Mouse (Mus musculus): ENCODE measurements at regions not wholly inside any gene's neighbourhood (a gene's known extent, or its start where the extent isn't known, plus 50 kb on each side); places are given as distances from the start of the nearest gene placed in this dataset.

DNA sequence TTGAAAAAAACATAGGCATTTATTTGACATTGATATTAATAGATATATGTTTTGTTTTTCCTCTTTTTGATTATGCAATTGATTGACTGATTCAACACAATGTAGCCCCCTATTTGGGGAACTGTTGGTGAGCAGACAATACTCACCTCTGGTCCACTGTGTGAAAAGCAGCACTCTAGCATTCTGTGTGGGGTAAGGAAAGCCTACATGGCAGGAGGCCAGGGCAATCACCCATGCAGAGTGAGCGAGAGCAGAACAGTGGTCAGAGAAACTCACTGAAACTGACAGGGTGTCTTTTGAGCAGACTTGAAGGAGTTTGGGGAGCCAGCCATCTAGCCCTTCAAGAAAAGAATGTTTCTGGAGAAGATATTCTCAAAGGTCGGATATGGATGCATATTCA lies 73.2 kb upstream of the Azi2 start:
- DNase-seq (ENCODE audit: low read depth, low spot score): no peak

DNA sequence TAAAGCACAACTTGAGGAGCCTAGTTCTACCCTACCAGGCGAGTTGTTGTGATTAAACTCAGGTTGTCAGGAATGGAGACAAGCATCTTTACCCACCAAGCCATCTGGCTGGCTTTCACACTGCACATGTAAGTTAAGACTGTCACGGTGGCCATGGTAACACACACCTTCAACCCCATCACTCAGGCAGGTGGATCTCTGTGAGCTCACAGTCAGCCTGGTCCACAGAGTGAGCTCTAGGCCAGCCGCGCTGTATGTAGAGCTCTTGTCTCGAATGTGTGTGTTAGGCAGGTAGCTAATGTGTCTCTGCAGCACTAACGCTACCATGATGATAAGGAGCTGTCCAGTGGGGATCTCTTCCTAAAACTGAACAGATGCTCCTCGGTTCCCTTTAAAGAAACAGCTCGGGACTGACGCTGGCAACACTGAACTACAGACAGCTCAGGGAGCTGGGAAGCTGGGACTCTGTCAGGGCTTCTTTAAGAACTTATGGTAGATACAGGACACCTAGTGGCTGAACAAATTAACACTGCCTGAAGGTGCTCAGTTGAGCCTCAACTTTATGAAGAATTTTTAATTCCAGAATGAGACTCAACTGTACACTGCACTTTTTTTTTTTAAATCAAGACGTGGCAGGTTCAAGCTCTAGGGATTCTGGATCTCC lies 73.8 kb upstream of the Azi2 start:
- DNase-seq (ENCODE audit: low read depth, low spot score): no peak

DNA sequence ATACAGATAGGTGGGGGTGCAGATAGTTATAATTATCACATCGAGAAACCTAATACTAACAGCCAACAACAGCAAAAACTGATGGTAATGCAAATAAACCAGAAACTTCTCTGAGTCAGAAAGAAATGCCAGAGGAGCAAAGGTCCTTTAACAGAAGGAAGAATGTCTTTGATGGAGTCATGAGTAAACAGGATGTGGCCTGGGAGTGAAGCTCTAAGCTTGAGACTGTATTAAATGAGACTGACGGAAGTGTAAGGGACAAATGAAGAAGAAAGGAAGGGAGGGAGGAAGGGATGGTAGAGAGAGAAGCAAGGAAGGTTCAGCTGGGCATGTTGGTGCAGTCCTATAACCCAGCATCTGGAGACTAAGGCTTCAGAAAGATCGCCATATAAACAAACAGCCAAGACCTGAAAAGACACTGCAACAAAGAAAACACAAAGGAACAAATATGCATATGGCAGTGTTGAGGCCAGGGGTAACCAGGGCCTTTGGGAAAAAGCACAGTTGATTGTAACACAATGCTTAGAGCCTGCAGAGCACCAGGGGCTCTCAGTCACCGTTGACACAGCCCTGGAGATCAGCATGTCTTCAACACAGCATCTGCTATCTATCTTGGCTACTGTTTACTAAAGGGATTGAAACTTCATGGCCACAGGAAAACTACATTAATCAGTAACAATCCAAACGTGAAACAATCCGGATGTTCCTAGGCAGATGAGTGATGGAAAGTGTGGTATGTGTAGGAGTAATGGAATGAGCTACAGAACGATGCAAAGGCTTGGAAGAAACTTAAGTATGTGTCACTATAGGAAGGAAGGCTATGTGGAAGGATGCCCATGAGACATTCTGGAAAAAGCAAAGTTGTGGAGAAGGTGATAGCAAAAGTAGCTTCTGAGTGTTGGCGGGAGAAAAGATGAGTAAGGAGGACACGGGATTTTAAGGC lies 77.9 kb upstream of the Azi2 start:
- DNase-seq (ENCODE audit: low read depth, low spot score): no peak

DNA sequence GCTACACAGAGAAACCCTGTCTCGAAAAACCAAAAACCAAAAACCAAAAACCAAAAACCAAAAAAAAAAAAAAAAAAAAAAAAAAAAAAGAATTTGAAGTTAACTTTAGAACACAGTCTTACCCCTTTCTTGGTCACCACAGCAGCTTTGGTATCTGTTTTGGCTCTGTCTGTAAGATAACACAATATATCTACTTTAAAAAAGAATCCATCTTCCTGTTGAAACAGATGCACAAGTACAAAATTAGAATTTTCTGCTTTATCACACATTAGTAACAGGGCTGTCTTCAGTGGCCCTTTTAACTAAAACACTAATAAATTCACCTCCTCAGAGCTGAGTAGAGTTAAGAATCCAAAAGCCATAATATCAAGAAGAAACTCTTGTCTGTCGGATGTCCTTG lies 80.5 kb upstream of the Azi2 start:
- no peak for DNase-seq (ENCODE audit: low read depth, low spot score)

DNA sequence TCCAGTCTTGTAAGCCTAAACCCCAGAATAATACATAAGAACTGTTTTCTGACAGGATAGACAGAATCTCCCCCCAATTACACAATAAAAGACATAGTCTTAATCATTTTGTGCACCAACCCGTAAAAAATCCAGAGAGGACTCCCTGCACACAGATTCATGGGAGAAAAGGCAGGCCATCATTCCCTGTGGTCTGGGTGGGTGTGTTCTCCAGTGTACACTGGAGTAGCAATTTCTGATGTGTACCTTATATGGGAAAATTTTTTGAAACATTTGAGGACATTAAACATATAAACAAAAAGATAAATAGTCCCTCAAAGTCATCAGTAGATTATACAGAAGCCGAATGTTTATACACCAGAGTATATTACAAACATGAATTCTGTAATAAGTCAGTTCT lies 83.1 kb upstream of the Azi2 start:
- no peak for DNase-seq (ENCODE audit: low read depth, low spot score)

DNA sequence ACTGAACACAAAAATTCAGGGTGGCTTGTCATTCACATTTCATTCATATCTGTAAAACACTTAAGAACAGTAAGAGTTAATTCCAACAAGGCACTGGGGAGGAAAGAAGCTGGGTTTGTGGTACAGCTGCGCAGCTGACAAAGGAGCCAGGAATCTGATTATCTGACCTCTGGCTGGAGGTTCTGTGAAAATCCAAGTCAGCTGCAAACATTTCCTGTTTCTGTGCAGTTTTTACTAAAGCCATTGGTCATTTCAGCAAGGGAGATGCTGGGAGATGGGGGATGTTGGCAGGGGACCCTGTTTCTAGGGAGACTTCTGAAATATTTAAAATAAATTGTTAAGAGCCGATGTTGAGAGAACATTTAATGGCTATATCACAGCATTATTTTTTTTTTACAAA lies 83.6 kb upstream of the Azi2 start:
- DNase-seq (ENCODE audit: low read depth, low spot score): no peak

DNA sequence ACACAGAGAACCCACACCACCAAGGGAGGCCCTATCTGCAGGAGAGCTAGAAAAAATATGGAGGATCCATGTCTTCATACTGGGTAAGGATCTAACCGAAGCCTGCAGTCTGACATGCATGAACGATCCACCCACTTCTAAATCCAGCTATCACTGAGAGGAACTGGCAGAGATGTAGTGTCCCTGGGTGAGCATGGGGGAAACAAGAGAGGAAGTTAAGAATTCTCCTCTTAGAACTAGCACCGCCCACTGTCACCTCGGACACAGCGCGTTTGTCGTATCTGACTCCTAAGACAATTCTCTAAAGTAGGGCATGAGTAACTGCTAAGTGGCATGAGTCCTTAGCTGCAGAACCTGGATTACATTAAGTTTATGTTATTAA lies 112.8 kb upstream of the Azi2 start:
- DNase-seq (ENCODE audit: low read depth, low spot score): no peak

DNA sequence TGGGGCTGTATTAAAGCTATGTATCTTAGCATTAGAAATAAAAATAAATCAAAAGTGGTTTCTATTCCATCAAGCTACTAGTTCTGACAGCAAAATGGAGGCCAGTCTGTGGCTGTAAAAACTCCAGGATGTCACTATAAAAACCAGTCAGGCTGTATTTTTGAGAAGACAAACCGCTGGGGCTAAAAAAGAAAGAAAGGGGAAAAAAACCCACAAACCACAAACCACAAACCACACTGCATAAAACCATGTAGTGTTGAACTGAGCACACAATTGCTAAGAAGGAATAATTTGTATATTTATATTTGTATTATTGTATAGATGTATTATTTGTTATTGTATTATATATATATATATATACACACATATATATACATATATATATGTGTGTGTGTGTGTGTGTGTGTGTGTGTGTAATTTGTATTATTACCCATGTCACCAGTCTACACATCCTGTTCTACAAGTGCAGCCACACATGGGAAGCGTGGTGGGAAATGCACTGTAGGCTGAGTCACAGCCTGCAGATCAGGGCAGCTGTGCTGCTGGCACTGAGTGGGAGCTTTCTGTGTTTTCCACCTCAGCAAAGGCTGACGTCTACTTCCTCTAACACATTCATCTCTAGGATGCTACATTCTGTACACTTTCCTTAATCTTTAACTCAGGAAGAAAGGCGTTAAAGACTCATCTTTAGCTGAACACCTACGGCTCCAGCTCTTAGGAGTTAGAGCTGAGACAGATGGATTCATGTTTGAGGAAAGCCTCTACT lies 113.4 kb upstream of the Azi2 start:
- no peak for DNase-seq (ENCODE audit: low read depth, low spot score)

DNA sequence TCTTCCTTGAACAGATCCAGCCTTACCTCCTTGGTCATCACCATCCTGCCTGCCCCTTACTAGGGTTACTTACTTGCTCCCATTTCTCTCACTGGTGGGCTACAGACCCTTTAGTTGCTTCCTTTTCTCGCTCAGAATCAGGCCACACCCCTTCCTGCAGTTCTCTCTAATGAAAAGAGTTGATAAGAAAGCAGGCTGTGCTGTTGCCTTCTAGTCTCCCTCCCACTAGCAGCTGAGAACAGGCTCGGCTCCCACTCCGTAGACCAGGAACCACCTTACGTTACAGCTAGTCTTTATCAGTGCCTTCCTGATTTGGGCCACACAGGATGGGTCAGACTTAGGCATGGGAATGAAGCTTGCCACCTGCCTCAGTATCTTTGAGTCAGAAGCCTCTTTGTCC lies 117.3 kb upstream of the Azi2 start:
- DNase-seq (ENCODE audit: low read depth, low spot score): no peak

DNA sequence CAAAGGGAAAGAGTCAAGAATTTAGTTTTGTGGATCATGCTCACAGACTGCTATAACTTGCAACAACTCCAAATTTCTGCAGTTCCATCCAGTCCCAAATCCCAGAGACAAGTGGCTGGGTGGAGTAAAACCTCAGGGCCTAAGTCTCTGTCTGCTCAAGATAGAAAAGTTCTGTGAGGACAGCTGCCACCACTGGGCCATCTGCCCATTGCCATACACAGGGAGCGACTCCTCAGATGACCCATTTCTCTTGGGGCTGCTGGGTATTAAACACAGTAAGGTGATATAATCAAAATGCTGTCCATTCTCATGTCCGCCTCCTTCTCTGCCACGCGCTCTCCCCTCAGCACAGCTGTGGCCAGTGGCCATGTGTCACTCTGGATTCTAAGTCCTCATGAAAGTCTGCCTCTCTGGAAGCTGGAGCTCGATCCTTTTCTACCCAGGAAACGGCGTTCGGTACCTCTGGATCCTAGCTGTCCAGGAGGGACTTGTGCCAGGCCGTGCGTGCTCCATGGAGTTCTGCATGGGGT lies 132.3 kb upstream of the Azi2 start:
- no peak for DNase-seq (ENCODE audit: low read depth, low spot score)

DNA sequence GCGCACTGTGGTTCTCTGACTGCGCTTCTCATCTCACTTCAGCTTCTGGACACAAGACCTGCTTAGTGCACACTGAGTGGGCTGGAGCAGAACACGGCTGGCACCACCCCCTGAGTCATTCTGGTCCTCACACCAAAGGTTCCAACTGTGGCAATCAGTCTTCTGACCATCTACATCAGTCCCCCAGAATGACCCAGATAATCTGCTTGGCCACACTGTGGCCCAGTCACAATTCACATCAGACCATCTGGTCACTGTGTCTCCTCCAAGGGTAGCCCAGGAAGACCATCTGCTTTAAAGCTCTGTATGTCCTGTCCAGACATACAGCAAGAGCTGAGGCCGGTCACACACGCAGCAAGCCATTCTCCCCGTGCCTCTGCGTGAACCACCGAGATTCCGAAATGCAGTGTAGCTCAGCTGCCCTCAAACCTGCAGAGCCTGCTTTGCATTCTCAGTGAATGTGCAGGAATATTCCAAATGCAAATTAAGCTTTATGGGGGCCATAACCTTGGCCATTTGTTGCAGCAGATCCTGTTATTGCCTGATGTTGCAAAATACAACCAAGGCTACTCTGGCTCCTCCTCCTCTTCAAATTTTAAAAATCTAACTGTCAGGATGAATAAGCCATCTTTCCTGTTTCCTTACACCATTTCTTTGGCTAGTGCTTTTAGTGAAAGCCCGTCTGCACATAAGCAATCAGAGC lies 135.1 kb upstream of the Azi2 start:
- DNase-seq (ENCODE audit: low read depth, low spot score): no peak

DNA sequence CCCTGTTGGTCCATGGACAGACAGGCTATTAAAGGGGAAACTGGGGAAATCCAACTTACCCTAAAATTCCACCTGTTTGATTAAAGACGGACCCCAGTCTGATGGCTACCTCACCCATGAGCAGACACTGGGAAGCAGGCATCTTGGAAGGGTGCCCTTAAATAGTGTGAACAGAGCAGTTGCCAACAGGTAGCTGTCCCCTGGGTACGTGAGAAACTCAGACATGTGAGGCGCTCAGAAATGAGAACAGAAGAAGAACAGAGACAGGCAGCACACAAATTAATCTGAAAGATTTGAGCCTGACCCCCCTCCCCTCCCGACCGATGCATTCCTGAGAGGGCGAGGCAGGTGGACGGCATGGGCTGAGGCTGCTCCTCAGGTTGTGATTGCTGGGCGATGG lies 135.7 kb upstream of the Azi2 start:
- no peak for DNase-seq (ENCODE audit: low read depth, low spot score)

DNA sequence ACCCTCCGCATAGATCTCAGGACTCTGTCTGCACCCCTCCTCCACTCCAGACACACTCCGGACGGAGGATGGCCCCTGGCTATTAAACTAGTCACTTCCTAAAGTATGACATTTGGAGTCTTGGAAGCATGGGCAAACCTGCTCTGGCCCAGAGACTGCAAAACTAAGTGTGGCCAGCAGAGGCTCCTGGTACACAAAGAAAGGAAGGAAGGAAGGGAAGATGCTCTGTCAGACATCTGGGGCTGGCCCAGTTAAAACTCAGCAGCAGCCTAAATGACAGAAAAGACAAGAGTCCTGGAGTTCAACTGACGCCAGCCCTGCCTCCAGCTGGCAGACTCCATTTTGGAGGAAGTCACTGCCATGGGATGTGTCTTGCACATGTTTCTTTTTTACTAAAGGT lies 137.3 kb upstream of the Azi2 start:
- DNase-seq (ENCODE audit: low read depth, low spot score): no peak

DNA sequence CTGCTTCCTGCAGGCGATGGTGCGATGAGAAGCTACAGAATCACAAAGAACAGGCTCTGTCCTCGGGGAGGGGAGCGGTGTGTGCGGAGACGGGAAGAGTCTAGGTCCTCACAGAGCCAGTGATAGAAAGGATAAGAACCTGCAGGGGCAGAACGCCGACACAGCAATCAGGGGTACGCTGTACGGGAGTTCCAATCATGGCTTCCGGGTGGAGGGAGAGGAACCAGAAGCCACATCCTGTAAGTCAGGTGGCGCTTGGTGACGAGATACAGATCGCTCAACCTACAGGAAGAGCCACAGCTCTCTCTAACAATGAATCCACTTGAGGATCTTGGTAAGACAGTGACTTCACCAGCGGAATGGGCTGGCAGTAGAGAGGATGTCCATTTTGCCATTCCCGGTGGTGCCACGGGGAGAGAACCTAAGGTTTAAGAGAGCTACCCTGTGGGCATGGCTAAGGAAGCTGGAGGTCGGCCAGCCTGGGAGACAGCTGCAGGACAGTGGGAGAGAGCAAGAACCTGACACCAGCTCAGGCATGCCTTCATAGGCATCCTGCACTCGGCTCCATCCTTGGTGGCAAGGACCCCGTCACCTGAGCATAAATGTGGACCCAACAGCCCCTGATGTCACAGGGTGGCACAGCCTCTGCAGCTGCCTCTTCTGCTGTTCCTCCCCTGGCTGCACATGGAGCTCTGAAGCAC lies 137.9 kb upstream of the Azi2 start:
- DNase-seq (ENCODE audit: low read depth, low spot score): no peak

DNA sequence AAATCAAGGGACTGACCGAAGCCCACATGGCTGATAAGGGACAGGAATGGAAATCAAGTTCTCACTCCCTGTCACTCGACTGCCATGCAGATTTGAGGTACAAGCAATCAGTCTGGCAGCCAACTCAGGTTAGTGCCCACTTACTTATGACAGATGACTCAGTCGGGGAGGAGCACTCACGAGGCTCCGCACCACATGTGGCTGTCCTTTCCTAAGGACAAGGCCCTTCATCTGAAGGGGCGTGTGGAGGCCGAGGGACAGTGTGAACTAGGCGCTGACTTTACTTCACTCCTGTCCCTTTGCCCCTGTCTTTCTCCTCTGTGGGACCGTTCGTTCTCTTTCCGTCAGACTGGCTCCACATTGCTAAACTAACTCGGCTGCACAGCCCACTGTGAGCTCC lies 139.7 kb upstream of the Azi2 start:
- DNase-seq (ENCODE audit: low read depth, low spot score): no peak

DNA sequence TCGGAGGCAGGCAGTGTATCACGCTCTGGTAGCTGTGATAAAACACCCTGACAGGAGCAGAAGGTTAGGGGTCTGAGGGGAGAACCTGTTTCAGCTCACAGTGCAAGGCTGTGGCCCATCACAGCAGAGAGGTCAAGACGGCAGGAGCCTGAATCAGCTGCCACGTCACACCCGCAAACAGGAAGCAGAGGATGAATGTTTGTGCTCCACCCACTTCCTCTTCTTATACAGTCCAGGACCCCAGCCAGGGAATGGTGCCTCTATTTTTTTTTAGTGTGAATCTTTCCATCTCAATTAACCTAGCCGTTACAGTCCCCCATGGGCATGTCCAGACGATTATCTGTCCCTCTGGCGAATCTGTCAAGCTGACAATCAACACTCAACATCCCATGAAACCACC lies 143.8 kb upstream of the Azi2 start:
- DNase-seq (ENCODE audit: low read depth, low spot score): no peak

DNA sequence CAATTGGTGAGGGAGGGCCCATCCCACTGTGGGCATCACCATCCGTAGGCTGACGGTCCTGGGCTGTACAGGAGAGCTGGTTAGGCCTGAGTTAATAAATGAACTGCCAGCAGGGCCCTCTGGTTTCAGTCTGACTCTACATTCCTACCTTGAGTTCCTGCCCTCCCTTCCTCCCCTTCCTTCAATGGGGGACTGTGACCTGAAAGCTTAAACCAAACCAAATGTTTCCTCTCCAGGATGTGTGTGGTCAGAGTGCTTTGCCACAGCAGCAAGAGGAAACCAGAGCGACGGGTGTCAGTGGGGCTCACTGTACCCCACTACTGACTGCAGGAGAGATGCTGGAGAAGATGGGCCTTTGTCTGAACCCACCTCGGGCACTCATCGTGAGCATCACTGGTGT lies 147.7 kb upstream of the Azi2 start:
- DNase-seq (ENCODE audit: low read depth, low spot score): no peak

DNA sequence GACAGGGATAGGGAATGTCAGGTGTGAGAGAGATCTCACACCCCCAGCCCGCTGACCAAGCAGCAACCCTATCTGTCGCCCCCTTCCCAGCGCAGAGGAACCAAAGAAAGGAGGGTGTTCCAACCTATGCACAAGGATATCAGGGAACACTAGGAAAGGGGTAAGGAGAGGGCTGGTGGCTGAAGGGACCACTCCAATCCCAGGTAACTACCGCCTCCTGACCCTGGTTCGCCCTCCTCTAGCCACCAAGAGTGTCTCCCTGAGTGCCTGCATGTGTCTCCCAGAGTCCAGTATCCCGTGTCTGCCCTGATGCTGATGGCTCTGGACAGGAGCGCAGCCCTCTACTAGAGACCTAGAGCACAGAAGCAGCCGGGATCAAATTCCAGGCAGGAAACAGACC lies 167.1 kb upstream of the Azi2 start:
- DNase-seq (ENCODE audit: low read depth, low spot score): no peak

DNA sequence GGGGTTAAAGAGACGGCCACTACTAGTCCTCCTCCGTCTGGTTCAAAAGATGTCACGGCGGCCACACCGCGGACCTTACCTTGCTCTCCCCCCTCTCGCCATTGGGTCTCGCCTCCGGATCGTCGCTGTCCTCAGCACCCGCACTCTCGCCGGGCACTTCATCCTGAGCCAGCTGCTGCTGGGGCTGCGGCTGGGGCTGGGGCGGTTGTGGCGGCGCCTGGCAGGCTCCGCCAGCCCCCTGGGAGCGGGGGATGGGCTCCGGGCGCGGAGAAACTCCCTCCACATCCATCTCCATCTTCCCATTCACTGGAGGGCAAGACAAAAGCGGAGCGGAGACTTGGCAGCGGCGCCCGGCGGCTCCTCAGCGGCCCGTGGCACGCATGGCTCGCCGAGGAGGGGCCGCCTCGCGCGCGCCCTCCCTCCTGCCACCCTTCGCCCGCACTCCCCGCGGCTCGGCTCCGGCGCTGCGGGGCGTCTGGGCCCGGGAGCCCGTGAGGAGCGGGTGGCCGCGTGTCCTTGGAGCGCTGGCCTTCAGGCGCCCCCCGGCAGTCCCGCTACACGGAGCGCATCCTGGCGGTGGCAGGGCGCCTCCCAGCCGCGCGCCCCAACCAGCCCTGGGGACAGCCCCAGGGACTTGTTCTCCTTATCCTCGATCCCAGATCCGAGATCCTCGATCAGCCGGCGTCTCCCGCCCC lies 167.8 kb upstream of the Azi2 start:
- DNase-seq (ENCODE audit: low read depth, low spot score): peak; percentile 14

DNA sequence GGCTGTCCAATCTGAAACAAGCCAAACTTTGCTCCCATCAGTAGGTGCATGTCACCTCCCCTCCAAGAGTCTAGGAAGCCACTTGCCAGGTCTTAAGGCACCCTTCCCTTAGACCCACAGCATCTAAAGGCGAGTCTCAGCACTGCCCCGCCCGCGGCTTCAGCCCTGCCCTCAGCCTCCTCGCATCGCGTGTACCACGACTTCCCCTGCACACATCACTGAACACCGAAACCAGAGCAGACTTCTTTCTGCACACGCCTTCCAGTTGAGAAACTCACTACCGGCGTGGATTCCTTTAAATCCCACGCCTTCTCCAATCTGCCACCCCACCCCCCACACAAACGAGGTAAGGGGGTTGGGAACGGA lies 168.3 kb upstream of the Azi2 start:
- no peak for DNase-seq (ENCODE audit: low read depth, low spot score)

DNA sequence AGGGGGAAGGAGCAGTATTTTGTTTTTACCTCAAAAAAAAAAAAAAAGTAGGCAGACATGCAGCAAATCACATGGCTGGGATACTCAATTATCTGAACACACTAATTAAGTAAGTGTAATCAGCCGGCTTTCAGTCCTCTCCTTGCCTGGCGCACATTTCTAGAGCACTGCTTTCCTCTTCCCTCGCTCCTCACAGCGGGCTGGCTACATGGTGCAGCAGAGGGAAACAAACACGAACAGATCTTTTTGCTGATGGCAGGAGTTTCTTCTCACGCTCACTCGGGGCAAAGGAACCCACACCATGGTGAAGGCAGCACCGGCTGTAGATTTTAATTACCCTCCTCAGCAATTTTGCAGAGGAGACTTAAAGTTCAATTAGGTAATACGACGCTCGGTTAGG lies 169.7 kb upstream of the Azi2 start:
- DNase-seq (ENCODE audit: low read depth, low spot score): no peak
